Mouse (Mus musculus) kidney, postnatal 25 days (tissue): ENCODE data around the gene Pla2g15.

ENCODE experiments used
- DNase-seq, 2 experiments: peaks; one replicate each; pipeline ENCODE4 v3.0.0; 2021; ENCODE audit warnings: mixed read lengths in 2 of 2

Gene Pla2g15

DNA sequence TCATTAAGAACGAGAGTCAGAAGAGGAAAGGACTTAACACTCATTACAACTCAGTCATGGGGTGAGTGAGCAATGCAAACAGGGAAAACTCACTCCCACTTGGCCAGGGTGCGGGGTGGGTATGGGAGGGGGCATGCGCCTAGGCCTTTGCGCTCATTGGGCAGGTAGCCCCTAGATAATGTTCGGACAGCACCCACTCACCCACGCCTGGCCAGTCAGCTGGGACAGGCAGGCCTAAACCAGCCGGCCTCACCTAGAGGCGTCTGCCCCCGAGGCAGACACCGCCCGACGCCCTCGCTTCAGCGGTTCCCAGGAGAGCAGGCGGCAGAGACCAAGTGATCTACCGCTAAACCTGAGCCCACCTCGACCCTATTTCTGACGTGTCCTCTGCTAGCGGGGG, 14.5 kb upstream of the Pla2g15 start:
- DNase-seq = peak; percentile 46 to 87

DNA sequence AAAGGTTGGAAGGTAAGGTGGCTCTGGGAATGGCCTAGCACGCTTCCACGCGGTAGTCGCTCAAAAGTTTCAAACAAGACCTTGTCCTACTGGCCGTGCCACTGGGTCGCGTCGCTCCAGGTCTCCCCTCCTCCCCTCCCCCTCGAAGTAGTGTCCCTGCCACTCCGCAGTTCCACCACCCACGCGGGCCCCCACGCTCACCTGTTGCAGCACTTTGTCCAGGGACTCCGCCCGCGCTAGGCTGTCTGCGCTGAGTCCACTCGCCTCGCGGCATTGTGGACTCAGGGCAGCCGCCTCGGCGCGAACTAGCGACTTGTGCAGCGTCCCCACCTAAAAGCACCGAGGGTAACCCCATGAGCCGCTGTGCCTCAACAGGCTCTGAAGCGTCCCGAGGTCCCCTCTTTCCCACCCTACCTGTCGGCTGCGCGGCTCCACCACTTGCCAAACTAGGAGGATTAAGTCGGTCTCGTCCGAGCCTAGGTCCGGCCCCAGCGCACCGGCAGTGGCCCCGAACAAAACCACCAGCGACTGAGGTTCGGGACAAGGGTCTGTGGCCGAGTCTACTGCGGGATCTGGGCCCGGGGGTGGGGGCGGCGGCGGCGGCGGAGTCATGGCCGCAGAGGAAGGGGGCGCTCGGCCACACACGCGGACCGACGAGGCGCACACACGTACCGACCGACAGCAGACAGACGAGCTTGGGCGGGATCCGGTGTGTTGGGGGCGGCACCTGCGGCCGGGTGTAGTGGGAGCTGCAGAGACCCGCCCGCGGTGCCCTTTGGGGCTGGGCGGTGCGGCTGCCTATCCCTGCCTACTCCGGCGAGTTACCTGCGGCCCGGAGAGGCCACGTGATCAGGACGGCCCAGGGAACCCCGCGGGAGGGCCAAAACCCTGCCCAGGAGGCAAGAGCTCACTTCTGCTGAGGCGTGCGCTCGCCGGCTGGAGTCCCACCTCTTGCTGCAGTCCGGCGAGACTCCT, 13.8 kb upstream of the Pla2g15 start, which contains the start of gene Esrp2:
Gene Esrp2 (minus strand): TSS at position 819 of the 975 bp plus-strand sequence.
- peak; percentile 89 to 98 for DNase-seq

DNA sequence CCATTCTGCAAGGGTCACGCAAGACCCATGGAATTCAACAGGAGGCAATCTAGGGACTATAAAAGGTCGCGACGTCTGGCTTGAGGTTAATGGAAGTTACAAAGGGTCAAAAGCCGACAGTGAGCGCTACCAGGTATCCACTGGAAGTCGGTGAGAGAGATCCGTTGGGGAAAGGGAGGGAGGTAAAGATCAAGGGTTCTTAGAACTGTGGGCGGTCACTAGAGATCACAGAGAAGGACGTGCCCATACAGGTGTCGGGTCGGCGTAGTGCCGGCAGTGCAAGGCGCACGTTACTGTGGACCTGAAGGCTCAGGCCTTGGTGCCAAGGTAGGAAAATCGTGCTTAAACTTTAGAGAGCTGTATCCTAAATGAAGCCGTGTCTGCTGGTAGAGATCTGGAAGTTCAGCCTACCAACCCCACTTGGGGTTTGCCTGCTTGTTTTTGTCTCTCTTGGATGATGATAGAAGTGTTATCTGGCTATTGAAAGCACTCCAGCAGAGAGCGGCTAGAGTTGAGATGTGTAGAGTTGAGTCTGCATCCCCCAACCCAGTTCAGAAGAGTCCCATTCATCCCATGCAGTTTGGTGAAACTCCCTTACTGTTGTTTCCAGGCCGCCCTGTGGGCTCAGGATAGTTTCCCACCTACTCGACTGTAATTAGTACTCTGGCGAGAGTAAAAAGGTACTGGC, 12.8 kb upstream of the Pla2g15 start:
- peak; percentile 27 to 70 for DNase-seq

DNA sequence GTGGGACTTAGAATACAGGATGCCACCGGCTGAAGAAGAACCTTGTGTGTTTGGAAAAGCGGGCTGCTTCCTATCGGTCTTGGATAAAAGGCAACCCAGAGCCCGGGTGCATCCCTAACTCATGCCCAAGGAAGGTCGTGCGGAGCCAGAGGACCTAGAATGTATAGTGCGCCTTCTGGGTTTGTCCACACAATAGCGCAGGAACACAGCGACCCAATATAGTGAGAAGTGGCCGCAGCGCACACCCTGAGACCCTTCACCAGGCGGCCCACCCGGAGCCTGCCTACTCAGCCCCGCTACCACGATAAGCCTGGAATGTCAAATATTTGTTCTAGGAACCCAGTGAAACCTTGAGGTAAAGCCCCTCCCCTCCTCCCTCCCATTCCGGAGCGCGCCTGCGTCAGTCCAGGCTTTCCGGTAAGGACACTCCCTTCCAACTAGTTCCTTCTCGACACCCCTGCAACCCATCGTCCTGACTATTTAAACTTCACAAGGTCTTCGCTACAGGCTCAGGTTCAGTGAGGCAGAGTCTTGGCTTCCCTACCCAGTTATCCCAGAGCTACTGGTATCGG, 12.2 kb upstream of the Pla2g15 start:
- DNase-seq = peak; percentile 80 to 88

DNA sequence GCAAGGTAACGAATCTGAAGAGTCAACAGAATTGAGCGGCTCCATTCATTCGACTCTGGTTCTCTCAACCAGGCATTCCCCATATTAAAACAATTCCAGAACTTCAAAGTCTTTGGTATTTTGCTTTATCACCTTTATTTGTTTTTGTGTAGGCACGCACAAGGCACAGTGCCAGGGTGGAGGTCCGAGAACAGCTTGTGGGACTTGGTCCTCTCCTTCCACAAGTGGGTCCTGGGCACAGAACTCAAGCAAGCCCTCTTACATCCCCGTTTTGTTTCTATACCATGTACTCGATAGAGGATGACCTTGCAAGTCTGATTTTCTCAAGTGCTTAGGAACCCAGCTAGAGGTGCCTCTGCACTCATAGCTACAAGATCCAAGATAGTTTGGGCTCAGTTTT, 11.6 kb upstream of the Pla2g15 start:
- no peak for DNase-seq

DNA sequence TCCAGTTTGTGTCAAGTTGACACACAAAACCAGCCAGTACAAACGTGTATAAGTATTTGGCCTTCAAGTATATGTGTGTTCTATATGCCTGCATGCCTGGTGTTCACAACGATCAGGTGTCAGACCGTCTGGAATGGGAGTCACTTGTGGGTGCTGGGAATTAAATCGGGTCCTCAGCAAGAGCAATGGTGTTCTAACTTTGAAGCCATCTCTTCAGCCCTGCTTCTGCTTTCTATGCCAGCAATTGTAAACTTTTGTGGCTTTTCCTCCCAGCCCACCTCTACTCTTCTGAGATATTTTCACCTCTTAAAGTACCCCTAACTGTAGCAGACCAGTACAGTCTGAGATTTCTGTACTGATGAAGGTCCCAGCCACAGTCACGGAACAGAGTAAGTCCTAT, 10.0 kb upstream of the Pla2g15 start:
- DNase-seq = no peak

DNA sequence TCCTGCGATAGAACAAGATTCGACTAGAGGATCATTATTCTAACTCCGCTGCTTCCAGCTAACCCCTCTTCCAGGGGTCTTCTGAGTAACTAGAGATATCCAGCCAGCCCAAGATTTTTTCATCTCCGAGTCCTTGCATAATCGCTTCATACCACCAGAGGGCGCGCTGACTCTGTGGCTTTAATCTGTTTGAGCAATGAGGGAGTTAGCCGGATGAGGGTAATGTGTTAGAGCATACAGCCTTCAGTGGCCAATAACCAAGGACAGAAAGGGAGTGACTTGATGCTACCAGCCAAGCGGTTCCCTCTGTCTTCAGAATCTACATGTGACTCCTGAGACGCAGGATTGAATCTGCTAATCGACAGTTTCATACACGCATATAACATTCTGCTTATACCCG, 9.4 kb upstream of the Pla2g15 start:
- peak; percentile 81 to 88 for DNase-seq

DNA sequence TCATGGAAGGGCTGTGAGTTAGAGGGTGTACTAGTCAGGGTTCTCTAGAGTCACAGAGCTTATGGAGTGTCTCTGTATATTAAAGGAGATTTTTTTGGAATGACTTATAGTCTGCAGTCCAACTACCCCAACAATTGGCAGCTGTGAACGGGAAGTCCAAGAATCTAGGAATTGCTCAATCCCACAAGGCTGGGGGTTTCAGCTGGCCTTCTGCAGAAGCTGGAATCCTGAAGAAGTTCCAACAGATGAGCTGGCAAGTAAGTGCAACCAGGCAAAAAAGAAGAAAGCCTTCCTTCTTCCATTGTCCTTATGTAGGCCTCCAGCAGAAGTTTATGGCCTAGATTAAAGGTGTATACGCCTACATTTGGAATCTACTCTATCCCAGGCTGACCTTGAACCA, 4.9 kb upstream of the Pla2g15 start:
- DNase-seq = no peak

DNA sequence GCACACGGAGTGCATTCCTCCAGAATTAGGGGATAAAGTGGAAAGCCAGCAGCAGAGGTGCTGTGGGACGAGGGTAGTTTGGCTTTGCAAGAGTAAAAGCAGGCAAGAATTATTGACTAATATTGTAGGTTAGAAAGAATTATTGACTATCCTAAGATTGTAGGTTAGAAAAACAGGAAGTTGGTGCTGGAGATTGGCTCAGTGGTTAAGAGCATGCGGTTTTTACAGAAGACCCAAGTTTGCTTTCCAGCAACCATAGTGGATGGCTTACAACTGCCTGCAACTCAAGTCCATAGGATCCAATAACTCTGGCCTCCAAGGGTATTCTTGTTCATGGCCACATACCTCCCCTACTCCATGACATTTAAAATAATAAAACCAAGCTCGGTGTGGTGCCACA, 4.2 kb upstream of the Pla2g15 start:
- DNase-seq = no peak

DNA sequence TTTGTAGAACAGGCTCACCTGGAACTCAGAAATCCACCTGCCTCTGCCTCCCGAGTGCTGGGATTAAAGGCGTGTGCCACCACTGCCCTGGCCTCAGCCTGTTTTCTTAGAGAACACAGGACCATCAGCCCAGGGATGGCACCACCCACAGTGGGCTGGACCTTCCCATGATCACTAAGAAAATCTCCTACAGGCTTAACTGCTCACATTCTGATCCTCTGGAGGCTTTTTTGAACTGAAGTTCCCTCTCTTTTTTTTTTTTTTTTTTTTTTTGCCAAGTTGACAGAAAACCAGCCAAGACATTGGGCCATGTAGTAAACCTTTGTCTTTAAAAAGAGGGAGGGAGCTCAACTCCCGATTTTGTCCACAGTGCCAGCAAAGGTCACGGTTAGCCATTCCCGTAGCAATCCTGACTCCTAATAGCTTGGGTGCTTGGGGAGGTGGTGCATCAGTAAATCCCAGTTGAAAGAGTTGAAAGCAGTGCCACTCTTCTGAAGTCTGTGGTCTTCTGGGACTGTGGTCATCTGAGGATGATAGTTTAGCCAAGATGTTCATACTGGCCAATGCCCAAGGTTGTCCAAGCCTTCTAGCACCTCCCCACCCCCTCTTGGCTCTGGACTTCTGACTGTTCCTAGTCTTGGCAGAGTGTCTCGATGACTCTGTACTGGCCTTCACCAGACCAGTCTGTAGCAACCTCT, 2.2 kb upstream of the Pla2g15 start:
- peak in 1 of 2 experiments; percentile 34 for DNase-seq

DNA sequence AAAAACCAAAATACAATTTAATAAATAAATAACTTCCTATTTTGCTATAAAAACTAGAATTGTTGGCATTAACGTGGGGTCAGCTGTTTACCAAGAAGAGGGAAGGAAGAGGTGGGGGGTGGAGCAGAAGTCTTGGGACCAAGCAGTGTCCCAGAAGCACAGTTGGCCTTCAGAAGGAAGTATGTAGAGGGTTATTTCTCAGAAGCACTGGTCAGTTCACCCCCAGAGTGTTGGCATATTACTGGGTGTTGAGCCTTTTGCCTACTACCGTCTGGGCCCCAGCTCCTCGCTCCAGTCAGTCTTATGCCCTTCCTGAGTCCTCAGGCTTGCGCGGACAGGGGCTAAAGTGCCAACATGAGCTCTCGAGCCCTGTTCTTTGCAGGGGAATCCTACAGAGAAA, 1.2 kb upstream of the Pla2g15 start:
- no peak for DNase-seq

DNA sequence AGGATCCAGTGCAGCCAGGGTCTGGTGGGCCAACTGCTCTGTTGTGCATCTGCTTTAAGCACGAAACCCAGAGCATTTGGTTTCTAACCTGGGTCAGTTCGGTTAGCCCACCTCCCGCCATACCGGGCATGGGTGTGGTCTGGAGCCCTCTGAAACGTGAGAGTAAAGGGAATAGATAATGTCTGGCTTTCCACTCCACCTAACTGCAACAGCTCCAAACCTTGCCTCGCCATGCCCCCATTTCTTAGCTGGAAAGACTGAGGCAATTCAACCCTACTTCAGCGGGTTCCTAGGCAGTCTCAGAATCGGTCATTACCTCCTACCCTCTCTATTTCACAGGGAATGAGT, 428 bp downstream of the Pla2g15 start:
- DNase-seq = no peak

DNA sequence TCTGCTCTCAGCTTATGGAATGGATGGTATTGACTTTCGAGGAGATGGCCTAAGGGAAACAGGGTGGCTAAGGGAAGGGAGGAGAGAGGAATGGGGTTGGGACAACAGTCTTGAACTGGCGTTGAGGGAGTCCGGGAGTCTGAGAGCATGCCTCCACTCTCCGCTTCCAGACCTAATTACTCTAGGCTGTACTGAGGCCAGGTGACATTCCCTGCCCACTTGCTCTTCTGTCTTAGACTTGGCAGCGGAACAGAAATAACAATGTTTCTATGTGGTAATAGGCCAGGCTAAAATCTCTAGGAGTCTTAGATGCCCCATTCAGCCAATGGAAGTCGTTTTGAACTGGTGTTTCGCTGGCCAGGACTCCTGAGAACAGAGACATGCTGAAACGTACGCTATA, 842 bp downstream of the Pla2g15 start:
- peak in 1 of 2 experiments; percentile 31 for DNase-seq

DNA sequence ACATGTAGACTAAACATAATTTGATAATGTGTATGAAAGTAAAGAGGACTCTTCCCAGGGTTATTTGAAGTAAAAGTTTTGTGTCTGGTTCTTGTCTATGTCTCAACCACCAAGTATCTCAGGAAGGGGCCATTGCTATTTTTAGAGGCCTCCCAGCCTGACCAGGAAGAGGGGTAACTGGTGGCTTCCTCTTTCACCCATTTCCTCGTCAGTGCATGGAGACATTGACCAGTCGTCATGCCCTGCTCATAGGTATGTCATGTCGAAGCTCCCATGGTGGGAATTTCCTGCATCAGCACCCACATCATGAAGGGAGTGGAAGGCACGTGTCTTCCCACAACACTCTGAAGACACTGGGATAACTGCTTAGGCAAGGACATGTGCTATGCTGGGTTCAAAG, 2.7 kb downstream of the Pla2g15 start:
- no peak for DNase-seq

DNA sequence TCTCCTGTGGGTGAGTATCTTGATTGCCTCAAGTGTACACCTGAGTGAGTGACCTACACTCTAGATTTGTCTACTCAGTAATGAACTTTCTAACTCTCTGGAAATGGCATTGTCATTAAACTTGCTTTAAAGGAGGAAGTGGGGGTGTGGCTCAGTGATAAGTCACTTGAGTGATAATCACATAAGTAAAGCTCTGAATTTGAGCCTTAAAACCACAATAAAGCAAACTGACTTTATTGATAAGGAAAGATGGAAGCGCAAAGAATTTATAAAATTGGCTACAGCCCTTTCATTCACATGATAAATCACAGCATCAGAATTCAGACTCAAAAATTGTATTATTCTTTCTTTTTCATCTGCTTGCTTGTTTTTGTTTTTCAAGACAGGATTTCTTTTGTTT, 7.2 kb downstream of the Pla2g15 start:
- no peak for DNase-seq

DNA sequence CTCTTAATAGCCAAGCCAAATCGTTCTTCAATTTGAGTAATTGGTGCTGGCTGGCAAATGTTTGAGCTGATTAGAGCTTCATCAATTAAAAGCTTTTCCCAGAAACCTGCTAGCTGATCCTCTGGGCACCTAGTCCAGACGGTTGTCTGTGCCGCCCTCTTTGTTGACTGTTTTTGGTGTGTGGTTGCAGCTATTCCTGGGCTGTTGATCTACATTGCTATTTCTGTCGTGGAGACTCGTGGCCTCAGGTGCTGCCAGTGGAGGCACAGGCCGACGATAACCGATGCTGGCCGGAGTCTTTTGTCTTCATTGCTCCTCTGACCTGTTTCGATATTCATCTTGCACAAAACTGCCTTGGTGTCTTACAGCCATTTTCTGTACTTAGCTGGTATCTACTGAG, 8.2 kb downstream of the Pla2g15 start:
- no peak for DNase-seq

DNA sequence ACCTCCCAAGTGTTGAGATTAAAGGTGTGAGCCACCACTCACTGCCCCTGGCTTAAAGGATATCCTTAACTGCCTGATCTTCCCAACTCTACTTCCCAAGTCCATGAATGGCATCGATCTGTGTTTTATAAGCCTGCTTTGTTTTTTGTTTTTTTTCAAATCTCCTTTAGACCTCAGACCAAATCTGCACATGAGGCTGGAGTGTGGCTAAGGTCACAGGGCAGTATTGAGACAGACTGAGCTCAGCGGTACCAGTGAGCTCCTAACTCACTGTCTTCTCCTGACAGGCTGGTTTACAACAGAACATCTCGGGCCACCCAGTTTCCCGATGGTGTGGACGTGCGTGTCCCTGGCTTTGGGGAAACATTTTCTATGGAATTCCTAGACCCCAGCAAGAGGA, 9.7 kb downstream of the Pla2g15 start:
- no peak for DNase-seq

DNA sequence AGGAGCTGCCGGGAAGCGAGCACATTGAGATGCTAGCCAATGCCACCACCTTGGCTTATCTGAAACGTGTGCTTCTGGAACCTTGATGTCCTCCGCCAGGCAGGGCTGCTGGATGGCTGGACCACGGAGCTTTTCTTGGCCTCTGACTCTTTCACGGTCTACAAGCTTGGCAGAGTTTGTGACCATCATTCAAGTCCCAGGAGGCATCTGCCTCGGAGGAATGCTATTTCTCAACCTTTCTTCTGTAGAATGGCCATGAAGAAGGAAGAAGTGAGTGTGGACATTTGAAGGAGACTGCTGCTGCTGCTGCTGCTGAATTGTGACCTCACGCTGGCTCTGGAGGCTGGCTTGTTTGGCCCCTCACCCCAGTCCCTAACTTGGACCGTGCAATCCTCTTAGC, 13.1 kb downstream of the Pla2g15 start:
- no peak for DNase-seq

DNA sequence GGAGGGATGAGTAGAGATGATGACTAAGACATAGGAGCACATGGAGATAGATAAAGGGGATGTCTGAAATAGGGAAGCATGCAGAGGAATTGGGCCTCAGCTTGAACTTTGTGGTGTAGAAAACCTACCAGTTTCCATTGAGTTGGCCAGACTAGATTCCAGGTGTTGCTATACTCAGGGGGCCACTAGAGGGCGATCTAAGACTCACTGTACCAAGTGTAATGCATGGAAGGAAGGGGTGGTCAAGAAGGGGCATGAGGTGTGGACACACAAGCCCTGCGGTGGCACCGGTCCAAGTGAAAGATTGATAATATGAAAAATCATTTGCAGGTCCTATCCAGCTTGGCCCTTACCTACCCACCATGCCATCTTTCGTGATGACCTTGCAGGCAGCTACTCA, 15.3 kb downstream of the Pla2g15 start:
- DNase-seq = peak; percentile 71 to 88

DNA sequence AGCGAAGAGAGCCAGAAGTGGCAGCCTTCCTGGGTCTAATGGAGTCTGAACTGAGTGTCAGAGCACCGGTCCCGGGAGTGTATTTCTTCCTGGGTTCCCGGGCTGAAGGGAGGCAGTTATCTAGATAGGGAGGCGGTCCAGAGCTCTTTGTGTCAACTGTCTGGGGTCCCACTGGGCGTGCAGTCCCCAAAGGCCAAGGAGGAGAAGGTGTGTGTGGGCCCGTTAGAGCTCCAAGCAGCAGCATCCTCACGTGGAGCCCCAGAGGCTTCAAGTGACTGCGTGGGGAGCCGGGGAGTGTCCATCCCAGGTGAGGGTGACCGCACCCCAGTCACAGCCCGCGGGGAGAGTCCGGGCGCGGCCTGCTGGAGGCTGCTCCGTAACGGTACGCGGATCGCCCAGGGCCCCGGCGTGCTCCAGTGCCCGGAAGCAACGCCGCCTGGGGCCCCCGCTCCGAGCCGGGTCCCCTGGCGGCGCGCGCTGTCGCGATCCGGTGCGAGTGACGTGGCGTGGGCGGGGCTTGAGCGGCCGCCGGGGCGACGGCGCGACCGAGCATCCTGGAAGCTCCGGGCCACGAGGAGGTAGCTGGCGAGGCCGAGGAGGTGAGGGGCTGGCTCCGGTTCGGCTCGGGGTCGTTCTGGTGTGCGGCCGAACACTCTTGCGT, 18.3 kb downstream of the Pla2g15 start, which contains the start of gene Slc7a6:
Gene Slc7a6 (plus strand): TSS at position 502 of the 661 bp plus-strand sequence.
- peak; percentile 83 to 87 for DNase-seq

DNA sequence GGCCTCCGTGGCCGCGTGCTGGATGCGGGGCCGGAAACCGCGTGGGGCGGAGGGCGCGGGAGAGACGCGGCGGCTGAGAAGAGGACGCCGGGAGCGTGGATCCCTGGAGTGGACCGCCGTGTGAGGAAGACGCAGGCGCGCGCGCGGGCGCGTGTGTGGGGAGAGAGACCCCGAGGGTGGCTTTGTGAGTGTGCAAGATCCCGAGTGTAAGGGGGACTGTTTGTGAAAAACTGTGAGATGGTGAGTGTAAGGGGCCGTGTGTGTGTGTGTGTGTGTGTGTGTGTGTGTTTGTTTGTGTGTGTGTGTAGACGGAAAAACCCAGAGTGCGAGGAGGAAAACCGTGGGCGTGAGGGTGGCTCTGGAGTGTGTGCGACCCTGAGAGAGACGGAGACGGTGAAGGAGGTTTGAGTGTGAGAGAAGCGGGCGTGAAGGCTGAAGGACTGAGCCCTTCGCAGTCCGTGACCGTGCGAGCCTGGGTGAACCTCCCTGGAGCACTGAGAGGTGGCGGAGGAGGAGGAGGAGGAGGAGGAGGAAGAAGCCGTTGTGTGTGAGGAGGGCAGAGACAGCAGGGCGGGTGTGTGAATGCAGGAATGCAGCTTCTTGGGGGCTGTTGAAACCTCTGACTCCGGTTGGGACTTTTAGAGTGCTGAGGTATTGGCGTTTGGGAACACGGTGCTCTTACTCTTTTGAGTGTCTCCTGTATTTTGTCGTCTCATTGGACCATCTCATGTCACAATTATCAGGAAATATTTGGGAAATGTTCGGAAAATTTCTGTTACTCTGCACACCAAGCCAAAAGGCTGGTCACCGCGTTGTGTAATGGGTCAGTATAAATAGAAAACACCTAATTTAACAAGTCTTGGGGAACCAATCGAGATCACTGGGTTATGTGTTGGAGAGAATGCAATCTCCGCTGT, 19.1 kb downstream of the Pla2g15 start:
- DNase-seq = peak in 1 of 2 experiments; percentile 37
